Mouse (Mus musculus) thymus, adult 2 months (tissue): ENCODE results near the gene Edar.

Source experiments
- CTCF ChIP-seq: fragments of 200-500 bp; IDR thresholded peaks from 2 replicates; pipeline ENCODE4 v1.5.1; 2012; ENCODE audit warnings: mild to moderate bottlenecking, control low read depth, low read length, moderate library complexity, borderline replicate concordance; ENCODE audit not compliant: control insufficient read depth, poor library complexity, insufficient read depth; ENCODE audit errors: extremely low read depth
- POLR2A ChIP-seq: fragments of 200-500 bp; IDR thresholded peaks from 2 replicates; pipeline ENCODE4 v1.6.1; 2012; ENCODE audit warnings: mild to moderate bottlenecking, low read length, control low read depth, moderate library complexity; ENCODE audit not compliant: control insufficient read depth, poor library complexity, insufficient read depth; ENCODE audit errors: extremely low read depth

GRCm38 (mm10) chr10:58644671-58645070, 30.8 kb downstream of the Edar start:
- TF ChIP-seq CTCF (no peak), POLR2A (no peak)
